Mouse (Mus musculus) heart, embryonic 12.5 days (tissue): ENCODE results near the gene Mpp5. TPM values are rescaled to one million over a fixed set of nuclear protein-coding genes. Genes with fewer than 3 reads are reported as not detected.

Source experiments
- ATAC-seq: fragments of 200-750 bp; cut with Nextera tagmentation; 2 replicates; pipeline ENCODE4 v1.8.0; 2017; ENCODE audit warnings: moderate TSS enrichment, moderate library complexity; ENCODE audit not compliant: insufficient number of reproducible peaks, low FRiP score
- H3K27ac ChIP-seq: fragments of 300-500 bp; sonication (generic); 2 replicates; pipeline ENCODE4 v1.5.1; 2016; ENCODE audit warnings: mild to moderate bottlenecking, moderate library complexity; ENCODE audit not compliant: poor library complexity, severe bottlenecking
- H3K27me3 ChIP-seq: fragments of 300-500 bp; sonication (generic); replicated peaks from 2 replicates; pipeline ENCODE4 v1.6.1; 2016; ENCODE audit warnings: mild to moderate bottlenecking, moderate library complexity
- H3K36me3 ChIP-seq: fragments of 300-500 bp; sonication (generic); 2 replicates; pipeline ENCODE4 v1.6.1; 2016; ENCODE audit warnings: mild to moderate bottlenecking, moderate library complexity
- H3K4me1 ChIP-seq: fragments of 300-500 bp; sonication (generic); replicated peaks from 2 replicates; pipeline ENCODE4 v1.6.1; 2016; ENCODE audit warnings: mild to moderate bottlenecking
- H3K4me2 ChIP-seq: fragments of 300-500 bp; sonication (generic); 2 replicates; pipeline ENCODE4 v1.6.1; 2016; ENCODE audit warnings: mild to moderate bottlenecking, moderate library complexity
- H3K4me3 ChIP-seq: fragments of 300-500 bp; sonication (generic); 2 replicates; pipeline ENCODE4 v1.5.1; 2016; ENCODE audit warnings: mild to moderate bottlenecking
- H3K9ac ChIP-seq: fragments of 300-500 bp; sonication (generic); 2 replicates; pipeline ENCODE4 v1.6.1; 2016; ENCODE audit warnings: mild to moderate bottlenecking, moderate library complexity
- H3K9me3 ChIP-seq: fragments of 300-500 bp; sonication (generic); replicated peaks from 2 replicates; pipeline ENCODE4 v1.6.1; 2016; ENCODE audit warnings: mild to moderate bottlenecking, moderate library complexity
- WGBS: fragments of 180-500 bp; shearing (Covaris S2); methylation state at CpG from one replicate; pipeline ENCODE4 v1.1.7; 2016; 5-methylcytosine and 5-hydroxymethylcytosine counted together
- polyA plus RNA-seq: library from polyadenylated mRNA; unstranded; fragments of >200 nt; fragmentation: Nextera tagmentation; extraction: Ambion mirVana; gene quantifications from 2 replicates; pipeline ENCODE4 v1.2.1, GENCODE M21; 2016

The Mpp5 gene
- polyA plus RNA-seq, 1 experiment from 2014 or later: 22.5 TPM

DNA sequence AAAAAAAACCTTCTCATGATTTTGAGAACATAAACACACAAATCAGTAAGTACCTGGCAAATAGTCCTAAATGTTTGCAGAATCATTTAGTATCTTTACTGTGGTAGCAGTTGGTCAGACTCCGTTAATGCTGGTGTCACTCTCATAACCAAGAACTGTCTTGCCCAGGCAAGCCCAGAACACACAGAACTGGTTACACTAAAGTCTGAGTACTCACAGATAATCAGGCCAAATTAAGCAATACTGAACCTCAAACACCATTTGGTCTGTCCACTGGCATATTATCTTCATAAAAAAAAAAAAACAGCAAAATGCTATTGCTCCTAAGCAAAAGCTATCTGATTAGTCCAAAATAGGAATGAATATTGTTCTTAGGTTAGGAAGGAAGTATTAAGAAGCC, 93.7 kb downstream of the Mpp5 start:
- peaks cover 56% of the 10 kb centered on the region for H3K36me3 ChIP-seq

GRCm38 (mm10) chr12:78848246-78848645, 99.5 kb downstream of the Mpp5 start:
- H3K4me3 ChIP-seq: no peak overlapping the region
- H3K27me3 ChIP-seq: no peaks in the 10 kb centered on the region
- no peak overlapping the region for H3K27ac ChIP-seq
- ATAC-seq: no peak
- 87% methylated on average over 4 of the region's 4 CpGs for WGBS
- H3K36me3 ChIP-seq: peaks cover 55% of the 10 kb centered on the region
- H3K4me2 ChIP-seq: no peak overlapping the region
- H3K9ac ChIP-seq: no peak overlapping the region
- H3K9me3 ChIP-seq: no peaks in the 10 kb centered on the region
- no peaks in the 10 kb centered on the region for H3K4me1 ChIP-seq

More for the DNA sequence above, 93.7 kb downstream of the Mpp5 start:
- Histone ChIP-seq H3K4me3 (no peak overlapping the region), H3K9ac (no peak overlapping the region), H3K27ac (no peak overlapping the region), H3K27me3 (no peaks in the 10 kb centered on the region), H3K4me2 (no peak overlapping the region), H3K9me3 (no peaks in the 10 kb centered on the region), H3K4me1 (peaks cover 4% of the 10 kb centered on the region; the same call in 1 of the 2 replicates)
- ATAC-seq: no peak
- WGBS: 96% methylated on average over 1 of the region's 1 CpGs

- peak overlapping the region; percentile 92 for H3K4me3 ChIP-seq
- WGBS: under 1% methylated on average over 30 of the region's 30 CpGs
- ATAC-seq: peak; percentile 3; the same call in 1 of the 2 replicates
- H3K9ac ChIP-seq: peak overlapping the region; percentile 78
- H3K27me3 ChIP-seq: no peaks in the 10 kb centered on the region
- H3K4me1 ChIP-seq: peaks cover 16% of the 10 kb centered on the region
- H3K9me3 ChIP-seq: no peaks in the 10 kb centered on the region
- peaks cover 13% of the 10 kb centered on the region for H3K36me3 ChIP-seq
- peak overlapping the region; percentile 75 for H3K4me2 ChIP-seq
- peak overlapping the region; percentile 71 for H3K27ac ChIP-seq
Observed at GRCm38 (mm10) chr12:78860921-78861495, 112.3 kb downstream of the Mpp5 start.

DNA sequence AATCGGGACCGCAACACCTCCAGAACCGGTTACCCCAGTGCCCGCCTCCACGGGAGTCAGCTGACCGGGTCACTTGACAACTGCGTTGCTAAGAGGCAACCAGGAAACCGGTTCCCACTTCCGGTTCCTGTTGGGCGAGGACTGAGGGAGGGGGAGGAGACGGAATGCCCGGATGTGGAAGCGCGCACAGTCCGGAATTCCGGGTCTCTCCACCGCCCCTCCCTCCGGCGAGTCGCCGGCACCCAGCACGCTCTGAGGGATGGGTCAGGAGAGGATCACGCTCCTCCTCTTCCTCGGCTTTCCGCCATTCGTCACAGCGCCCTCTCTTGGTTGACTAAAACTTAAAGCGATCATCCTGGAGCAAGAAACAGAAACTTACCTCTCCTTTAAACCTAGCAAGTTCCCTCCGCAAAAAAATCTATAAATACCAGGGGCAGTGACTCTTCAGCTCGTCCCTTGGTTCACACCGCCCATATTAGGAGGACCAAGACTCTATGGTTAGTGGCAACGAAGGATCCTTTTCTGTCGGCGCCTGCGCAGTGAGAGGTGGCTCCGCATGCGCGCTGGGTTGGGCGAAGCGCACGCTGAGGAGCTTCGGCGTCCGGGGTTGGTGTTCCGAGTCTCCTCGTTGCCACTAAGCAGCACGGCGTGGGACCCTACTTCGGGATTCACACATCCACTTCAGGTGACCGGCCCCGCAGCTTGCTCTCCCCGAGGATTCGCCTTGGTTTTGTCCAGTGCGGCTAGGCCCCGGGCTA, 113.0 kb downstream of the Mpp5 start, which contains the start of the genes Atp6v1d and Eif2s1:
Gene Atp6v1d, minus strand, starts transcription at position 143 of the 758 bp plus-strand sequence.
Gene Eif2s1, plus strand, starts transcription at position 324 of the 758 bp plus-strand sequence.
- Histone ChIP-seq H3K9me3 (no peaks in the 10 kb centered on the region), H3K27ac (peak within 1 kb of the TSS; percentile 77), H3K36me3 (peaks cover 7% of the 10 kb centered on the region), H3K4me2 (peak within 1 kb of the TSS; percentile 75), H3K4me1 (peaks cover 16% of the 10 kb centered on the region), H3K4me3 (peak within 1 kb of the TSS; percentile 92), H3K27me3 (no peaks in the 10 kb centered on the region), H3K9ac (peak within 1 kb of the TSS; percentile 91)
- ATAC-seq: peak; percentile 100
- under 1% methylated on average over 55 of the region's 55 CpGs for WGBS

GRCm38 (mm10) chr12:78862254-78862730, 113.6 kb downstream of the Mpp5 start:
- peaks cover 16% of the 10 kb centered on the region for H3K4me1 ChIP-seq
- H3K9ac ChIP-seq: peak overlapping the region; percentile 91
- peak overlapping the region; percentile 77 for H3K27ac ChIP-seq
- no peaks in the 10 kb centered on the region for H3K9me3 ChIP-seq
- peaks cover 6% of the 10 kb centered on the region for H3K36me3 ChIP-seq
- ATAC-seq: peak; percentile 34; the same call in 1 of the 2 replicates
- WGBS: under 1% methylated on average over 22 of the region's 22 CpGs
- H3K4me3 ChIP-seq: peak overlapping the region; percentile 92
- H3K4me2 ChIP-seq: peak overlapping the region; percentile 75
- H3K27me3 ChIP-seq: no peaks in the 10 kb centered on the region

DNA sequence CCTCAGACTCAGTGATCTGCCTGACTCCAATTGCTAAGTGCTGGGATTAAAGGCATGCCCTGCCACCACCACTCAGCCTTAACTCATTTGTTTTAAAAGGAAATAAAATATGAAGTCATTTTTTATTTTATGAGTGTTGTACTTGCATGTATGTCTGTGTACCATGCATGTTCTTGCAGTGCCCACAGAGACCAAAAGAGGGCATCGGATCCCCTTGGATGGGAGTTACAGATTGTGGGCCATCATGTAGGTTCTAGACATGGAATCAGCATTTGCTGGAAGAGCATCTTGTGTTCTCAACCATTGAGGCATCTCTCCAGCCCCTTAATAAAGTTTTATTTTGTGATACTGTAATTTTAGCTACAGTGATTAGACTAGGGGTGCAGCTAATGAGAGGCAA, 116.7 kb downstream of the Mpp5 start:
- peaks cover 31% of the 10 kb centered on the region for H3K36me3 ChIP-seq
- H3K9ac ChIP-seq: no peak overlapping the region
- H3K4me1 ChIP-seq: peaks cover 5% of the 10 kb centered on the region
- no peaks in the 10 kb centered on the region for H3K9me3 ChIP-seq
- ATAC-seq: no peak
- no peak overlapping the region for H3K4me3 ChIP-seq
- no peaks in the 10 kb centered on the region for H3K27me3 ChIP-seq
- 91% methylated on average over 1 of the region's 1 CpGs for WGBS
- H3K4me2 ChIP-seq: no peak overlapping the region
- no peak overlapping the region for H3K27ac ChIP-seq

GRCm38 (mm10) chr12:78868115-78868514, 119.4 kb downstream of the Mpp5 start:
- Histone ChIP-seq H3K4me3 (no peak overlapping the region), H3K9me3 (no peaks in the 10 kb centered on the region), H3K36me3 (peaks cover 44% of the 10 kb centered on the region), H3K27ac (no peak overlapping the region), H3K4me2 (no peak overlapping the region), H3K9ac (no peak overlapping the region), H3K27me3 (no peaks in the 10 kb centered on the region), H3K4me1 (peaks cover 2% of the 10 kb centered on the region; the same call in 1 of the 2 replicates)
- ATAC-seq: no peak
- WGBS: 91% methylated on average over 1 of the region's 1 CpGs

- no peak for ATAC-seq
- 97% methylated on average over 3 of the region's 3 CpGs for WGBS
- Histone ChIP-seq H3K4me3 (no peak overlapping the region), H3K9me3 (no peaks in the 10 kb centered on the region), H3K27me3 (no peaks in the 10 kb centered on the region), H3K9ac (no peak overlapping the region), H3K4me1 (no peaks in the 10 kb centered on the region), H3K36me3 (peaks cover 51% of the 10 kb centered on the region), H3K27ac (no peak overlapping the region), H3K4me2 (no peak overlapping the region)
Observed at GRCm38 (mm10) chr12:78874581-78874980, 125.9 kb downstream of the Mpp5 start.

DNA sequence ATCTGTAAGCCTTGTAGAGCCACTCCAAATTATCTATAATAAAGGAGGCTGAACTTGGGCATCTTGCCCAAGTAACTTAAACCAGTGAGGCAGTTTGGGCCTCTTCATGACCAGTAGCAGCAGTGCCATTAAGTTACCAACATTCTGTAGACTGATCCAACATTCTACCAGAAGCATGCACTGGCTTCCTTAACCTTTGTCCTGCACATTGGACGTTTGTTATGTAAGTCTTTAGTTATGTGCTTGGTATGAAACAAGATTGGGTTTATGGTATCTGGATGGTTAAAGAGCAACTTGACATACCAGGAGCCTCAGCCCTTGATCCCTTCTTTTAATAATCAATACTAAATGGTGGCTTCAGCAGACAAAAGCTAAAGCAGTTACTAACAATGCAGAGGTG, 141.4 kb downstream of the Mpp5 start:
- Histone ChIP-seq H3K4me2 (no peak overlapping the region), H3K4me1 (peaks cover 9% of the 10 kb centered on the region), H3K4me3 (no peak overlapping the region), H3K27ac (no peak overlapping the region), H3K9ac (no peak overlapping the region), H3K36me3 (peaks cover 29% of the 10 kb centered on the region), H3K27me3 (no peaks in the 10 kb centered on the region), H3K9me3 (peaks cover 6% of the 10 kb centered on the region)
- WGBS: 60% methylated on average over 1 of the region's 1 CpGs
- ATAC-seq: no peak
